Mouse (Mus musculus) stomach, embryonic 15.5 days (tissue): ENCODE measurements around the gene Ubac2. TPM values are rescaled to one million over a fixed set of nuclear protein-coding genes. Genes with fewer than 3 reads are reported as not detected.

Experiments used
- ATAC-seq: fragments of 200-750 bp; cut with Nextera tagmentation; 2 replicates; pipeline ENCODE4 v1.8.0; 2017; ENCODE audit warnings: low read depth, moderate number of reproducible peaks, moderate TSS enrichment; ENCODE audit not compliant: insufficient read depth, low FRiP score
- H3K27ac ChIP-seq: fragments of 300-500 bp; sonication (generic); 2 replicates; pipeline ENCODE4 v1.5.1; 2015; ENCODE audit warnings: mild to moderate bottlenecking, inconsistent platforms
- H3K27me3 ChIP-seq: fragments of 300-500 bp; sonication (generic); replicated peaks from 2 replicates; pipeline ENCODE4 v1.6.1; 2015; ENCODE audit warnings: inconsistent platforms
- H3K36me3 ChIP-seq: fragments of 300-500 bp; sonication (generic); 2 replicates; pipeline ENCODE4 v1.6.1; 2015; ENCODE audit warnings: inconsistent platforms
- H3K4me1 ChIP-seq: fragments of 300-500 bp; sonication (generic); 2 replicates; pipeline ENCODE4 v1.6.1; 2015; ENCODE audit warnings: inconsistent platforms
- H3K4me2 ChIP-seq: fragments of 300-500 bp; sonication (generic); 2 replicates; pipeline ENCODE4 v1.6.1; 2015; ENCODE audit warnings: mild to moderate bottlenecking, inconsistent platforms
- H3K4me3 ChIP-seq: fragments of 300-500 bp; sonication (generic); replicated peaks from 2 replicates; pipeline ENCODE4 v1.5.1; 2015; ENCODE audit warnings: inconsistent platforms
- H3K9ac ChIP-seq: fragments of 300-500 bp; sonication (generic); 2 replicates; pipeline ENCODE4 v1.6.1; 2015; ENCODE audit warnings: inconsistent platforms
- H3K9me3 ChIP-seq: fragments of 300-500 bp; sonication (generic); 2 replicates; pipeline ENCODE4 v1.6.1; 2016; ENCODE audit warnings: inconsistent platforms
- WGBS: fragments of 180-500 bp; shearing (Covaris S2); methylation state at CpG from one replicate; pipeline ENCODE4 v1.1.7; 2015; 5-methylcytosine and 5-hydroxymethylcytosine counted together
- polyA plus RNA-seq: library from polyadenylated mRNA; unstranded; fragments of >200 nt; fragmentation: Nextera tagmentation; extraction: Ambion mirVana; gene quantifications from 2 replicates; pipeline ENCODE4 v1.2.1, GENCODE M21; 2015

The Ubac2 gene
- polyA plus RNA-seq, 1 experiment from 2014 or later, result 61.6 TPM

DNA sequence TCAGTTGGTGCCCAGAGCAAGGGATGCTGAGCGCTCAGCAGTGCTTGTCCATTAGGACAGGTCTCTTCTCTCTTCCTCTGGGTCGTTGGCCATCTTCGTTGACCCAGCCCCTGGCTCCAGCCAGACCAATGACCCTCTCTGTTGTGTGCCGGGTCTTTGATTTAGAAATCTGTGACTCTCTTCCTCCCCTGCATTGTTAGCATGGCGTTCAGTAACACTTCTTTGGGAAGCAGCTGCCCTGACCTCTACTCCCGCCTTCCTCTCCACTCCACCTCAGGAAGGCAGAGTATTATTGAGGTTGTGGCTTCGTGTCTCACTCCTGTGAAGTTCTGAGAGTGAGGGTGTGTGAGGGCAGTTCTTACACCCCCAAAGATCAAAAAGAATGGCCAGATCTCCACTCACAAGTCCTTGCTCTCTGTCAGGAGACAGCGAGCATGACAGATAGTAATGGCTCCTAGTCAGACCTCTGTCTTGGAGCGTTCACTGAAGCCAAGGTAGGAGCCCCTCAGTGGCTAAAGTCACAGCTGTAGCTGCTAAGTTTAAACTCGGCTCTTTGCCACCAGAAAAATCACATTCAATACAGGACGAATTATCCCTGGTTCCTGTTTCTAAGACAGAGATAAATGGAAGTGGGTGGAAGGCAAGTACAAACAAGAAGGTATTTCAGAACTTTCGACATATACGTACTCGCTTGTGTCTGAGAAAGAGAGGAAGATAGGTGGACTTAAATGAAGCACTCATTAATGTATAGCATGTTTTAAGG lies 83.9 kb downstream of the Ubac2 start:
- no peaks in the 10 kb centered on the region for H3K9me3 ChIP-seq
- no peak overlapping the region for H3K4me3 ChIP-seq
- no peak overlapping the region for H3K4me2 ChIP-seq
- H3K27me3 ChIP-seq, result no peaks in the 10 kb centered on the region
- peaks cover 24% of the 10 kb centered on the region for H3K4me1 ChIP-seq
- H3K36me3 ChIP-seq, result no peaks in the 10 kb centered on the region
- no peak overlapping the region for H3K9ac ChIP-seq
- H3K27ac ChIP-seq, result peak overlapping the region; percentile 52
- no peak for ATAC-seq
- WGBS, result 56% methylated on average over 14 of the region's 14 CpGs

GRCm38 (mm10) chr14:121963251-121963941 lies 85.0 kb downstream of the Ubac2 start:
- Histone ChIP-seq H3K36me3 (no peaks in the 10 kb centered on the region), H3K4me1 (peaks cover 24% of the 10 kb centered on the region), H3K4me3 (peak overlapping the region; percentile 5), H3K9ac (no peak overlapping the region), H3K9me3 (no peaks in the 10 kb centered on the region), H3K4me2 (peak overlapping the region; percentile 31), H3K27ac (peak overlapping the region; percentile 42), H3K27me3 (no peaks in the 10 kb centered on the region)
- WGBS, result 51% methylated on average over 9 of the region's 9 CpGs
- ATAC-seq, result 0 out of 2 replicates have a peak, but pooled peaks have one; percentile 24

DNA sequence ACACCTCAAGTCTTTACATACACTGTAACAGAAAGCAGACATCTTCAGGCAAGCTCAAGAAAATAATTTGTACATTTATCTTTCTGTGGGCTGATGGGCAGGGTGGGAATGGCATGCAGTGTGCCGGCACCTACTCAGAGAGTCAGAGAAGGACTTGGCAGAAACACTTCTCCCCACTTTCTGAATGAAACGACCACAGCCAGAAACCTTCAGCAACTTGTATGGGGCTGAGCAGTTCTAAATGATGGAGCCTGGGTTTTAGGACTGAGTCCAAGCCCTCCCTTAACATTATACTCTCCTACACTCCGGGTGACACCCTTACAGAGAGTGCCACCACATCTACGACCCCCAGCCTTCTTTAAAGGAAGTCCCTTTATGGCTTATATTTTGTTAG lies 85.5 kb downstream of the Ubac2 start:
- no peak for ATAC-seq
- Histone ChIP-seq H3K27me3 (no peaks in the 10 kb centered on the region), H3K4me2 (peak overlapping the region; percentile 31), H3K9ac (no peak overlapping the region), H3K4me1 (peaks cover 24% of the 10 kb centered on the region), H3K36me3 (no peaks in the 10 kb centered on the region), H3K27ac (peak overlapping the region; percentile 42), H3K9me3 (no peaks in the 10 kb centered on the region), H3K4me3 (peak overlapping the region; percentile 5)
- 30% methylated on average over 4 of the region's 4 CpGs for WGBS

- H3K4me3 ChIP-seq, result peak within 1 kb of the TSS; percentile 5
- ATAC-seq, result no peak
- peak within 1 kb of the TSS; percentile 42; the same call in 1 of the 2 replicates for H3K27ac ChIP-seq
- peaks cover 24% of the 10 kb centered on the region for H3K4me1 ChIP-seq
- no peak within 1 kb of the TSS for H3K9ac ChIP-seq
- H3K27me3 ChIP-seq, result no peaks in the 10 kb centered on the region
- 33% methylated on average over 6 of the region's 6 CpGs for WGBS
- no peaks in the 10 kb centered on the region for H3K36me3 ChIP-seq
- peak within 1 kb of the TSS; percentile 31 for H3K4me2 ChIP-seq
- no peaks in the 10 kb centered on the region for H3K9me3 ChIP-seq
Observed at GRCm38 (mm10) chr14:121964990-121965389, 86.6 kb downstream of the Ubac2 start, which contains the start of gene Gpr183. Gene Gpr183 (minus strand): TSS chr14:121965195.

- no peak overlapping the region for H3K27ac ChIP-seq
- H3K36me3 ChIP-seq, result no peaks in the 10 kb centered on the region
- H3K27me3 ChIP-seq, result no peaks in the 10 kb centered on the region
- H3K4me2 ChIP-seq, result no peak overlapping the region
- no peak overlapping the region for H3K4me3 ChIP-seq
- no peak for ATAC-seq
- WGBS, result 75% methylated on average over 4 of the region's 4 CpGs
- H3K9me3 ChIP-seq, result no peaks in the 10 kb centered on the region
- no peak overlapping the region for H3K9ac ChIP-seq
- H3K4me1 ChIP-seq, result peaks cover 24% of the 10 kb centered on the region
Observed at GRCm38 (mm10) chr14:121965461-121965860, 87.0 kb downstream of the Ubac2 start.

GRCm38 (mm10) chr14:121967095-121967494 lies 88.7 kb downstream of the Ubac2 start:
- H3K4me1 ChIP-seq, result peaks cover 11% of the 10 kb centered on the region; the same call in 1 of the 2 replicates
- 56% methylated on average over 4 of the region's 4 CpGs for WGBS

DNA sequence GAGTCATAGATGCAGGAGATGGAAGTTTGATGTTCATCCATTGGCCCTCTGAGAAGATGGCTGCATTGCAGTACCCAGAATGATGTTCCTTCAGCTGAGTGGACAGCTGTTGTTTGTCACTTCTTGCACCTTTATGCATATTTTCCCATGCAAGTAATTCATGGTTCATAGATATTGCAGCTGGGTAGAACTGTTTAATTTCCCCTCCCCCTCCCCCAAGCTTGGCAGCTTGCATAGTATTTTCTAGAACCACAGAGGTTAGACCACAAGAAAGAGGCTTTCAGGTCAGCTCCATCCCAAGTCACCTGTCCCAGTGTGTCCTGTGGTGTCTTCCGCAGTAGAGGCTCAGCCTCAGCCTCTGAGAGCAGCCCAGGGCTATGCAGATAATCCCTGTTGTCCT lies 92.0 kb downstream of the Ubac2 start:
- no peak for ATAC-seq
- Histone ChIP-seq H3K4me2 (no peak overlapping the region), H3K4me3 (no peak overlapping the region), H3K27me3 (no peaks in the 10 kb centered on the region), H3K4me1 (no peaks in the 10 kb centered on the region), H3K27ac (no peak overlapping the region), H3K9ac (no peak overlapping the region), H3K36me3 (no peaks in the 10 kb centered on the region), H3K9me3 (no peaks in the 10 kb centered on the region)
- 93% methylated on average over 1 of the region's 1 CpGs for WGBS

More at GRCm38 (mm10) chr14:121967095-121967494, 88.7 kb downstream of the Ubac2 start:
- ATAC-seq, result peak; percentile 74
- H3K27me3 ChIP-seq, result no peaks in the 10 kb centered on the region
- no peak overlapping the region for H3K4me2 ChIP-seq
- H3K36me3 ChIP-seq, result no peaks in the 10 kb centered on the region
- no peak overlapping the region for H3K27ac ChIP-seq
- H3K9ac ChIP-seq, result no peak overlapping the region
- H3K9me3 ChIP-seq, result no peaks in the 10 kb centered on the region
- H3K4me3 ChIP-seq, result no peak overlapping the region

GRCm38 (mm10) chr14:121973114-121973513 lies 94.7 kb downstream of the Ubac2 start:
- Histone ChIP-seq H3K9ac (no peak overlapping the region), H3K27me3 (no peaks in the 10 kb centered on the region), H3K9me3 (no peaks in the 10 kb centered on the region), H3K4me1 (no peaks in the 10 kb centered on the region), H3K4me3 (no peak overlapping the region), H3K36me3 (0 out of 2 replicates have a peak, but pooled peaks cover 4% of the 10 kb centered on the region), H3K27ac (no peak overlapping the region), H3K4me2 (no peak overlapping the region)
- WGBS, result 86% methylated on average over 10 of the region's 10 CpGs
- no peak for ATAC-seq

DNA sequence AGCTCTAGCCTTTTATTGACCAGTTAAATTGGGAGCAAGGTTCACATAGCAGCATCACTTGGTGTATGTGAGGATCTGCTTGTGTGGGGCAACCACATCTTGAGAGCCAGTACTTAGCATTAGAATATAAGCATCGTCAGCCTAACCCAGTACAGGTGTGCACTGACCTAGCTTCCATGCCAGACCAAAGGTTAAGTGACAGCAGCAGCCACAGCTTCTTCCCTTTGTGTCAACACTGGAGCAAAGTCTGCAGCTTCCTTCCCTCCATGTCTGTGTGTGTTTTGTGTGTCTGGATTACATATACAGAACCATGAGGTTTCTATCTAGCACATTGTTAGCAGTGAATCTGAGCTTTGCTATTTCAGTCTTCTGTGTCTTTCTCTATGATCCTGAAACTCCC lies 103.1 kb downstream of the Ubac2 start:
- Histone ChIP-seq H3K4me1 (peaks cover 3% of the 10 kb centered on the region; the same call in 1 of the 2 replicates), H3K9ac (no peak overlapping the region), H3K27me3 (no peaks in the 10 kb centered on the region), H3K36me3 (0 out of 2 replicates have a peak, but pooled peaks cover under 1% of the 10 kb centered on the region), H3K27ac (no peak overlapping the region), H3K9me3 (no peaks in the 10 kb centered on the region), H3K4me2 (no peak overlapping the region), H3K4me3 (no peak overlapping the region)
- WGBS, result 86% methylated on average over 1 of the region's 1 CpGs
- no peak for ATAC-seq

DNA sequence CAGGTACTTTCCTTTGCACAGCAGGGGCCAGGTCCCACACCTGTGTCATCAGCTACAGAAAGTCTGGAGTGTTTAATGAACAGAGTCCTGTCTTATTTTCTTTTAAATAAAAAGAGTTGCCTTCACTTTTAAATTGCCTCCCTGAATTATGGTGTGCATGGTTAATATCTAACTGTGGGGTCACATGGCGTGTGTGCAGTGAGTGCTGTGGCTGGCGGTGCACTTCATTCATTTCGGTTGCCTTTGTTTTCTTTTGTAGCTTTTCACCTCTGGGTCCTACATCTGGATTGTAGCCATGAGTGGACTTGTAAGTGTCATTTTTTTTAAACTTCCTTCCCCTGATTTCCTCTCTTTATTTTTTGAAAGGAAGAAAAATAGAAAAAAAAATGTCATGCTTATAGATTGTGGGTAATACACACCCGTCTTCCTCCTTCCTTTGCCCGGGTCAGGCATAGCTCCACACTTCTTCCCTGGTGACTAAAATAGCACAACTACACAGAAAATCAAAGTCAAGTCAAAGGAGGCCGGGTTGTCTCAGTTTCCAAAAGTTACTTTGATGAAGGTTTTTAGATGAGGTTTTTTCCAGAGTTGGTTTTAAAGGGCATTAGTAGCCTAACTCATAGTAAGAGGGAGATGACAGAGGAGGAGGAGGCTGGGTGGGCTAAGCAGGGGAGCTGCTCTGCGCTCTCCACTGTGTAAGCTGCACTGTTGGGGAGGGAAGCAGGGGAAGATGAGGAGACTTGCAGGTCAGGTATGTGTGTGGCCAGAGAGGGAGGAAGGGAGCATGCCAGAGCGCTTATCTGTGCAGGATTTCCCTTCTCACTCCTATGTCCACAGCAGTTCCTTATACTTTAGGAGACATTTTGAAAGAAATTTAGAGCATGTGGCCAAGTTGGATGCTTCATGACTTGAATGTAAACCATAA lies 104.9 kb downstream of the Ubac2 start:
- no peak; the same call in 1 of the 2 replicates for ATAC-seq
- H3K4me2 ChIP-seq, result no peak overlapping the region
- WGBS, result 38% methylated on average over 8 of the region's 8 CpGs

DNA sequence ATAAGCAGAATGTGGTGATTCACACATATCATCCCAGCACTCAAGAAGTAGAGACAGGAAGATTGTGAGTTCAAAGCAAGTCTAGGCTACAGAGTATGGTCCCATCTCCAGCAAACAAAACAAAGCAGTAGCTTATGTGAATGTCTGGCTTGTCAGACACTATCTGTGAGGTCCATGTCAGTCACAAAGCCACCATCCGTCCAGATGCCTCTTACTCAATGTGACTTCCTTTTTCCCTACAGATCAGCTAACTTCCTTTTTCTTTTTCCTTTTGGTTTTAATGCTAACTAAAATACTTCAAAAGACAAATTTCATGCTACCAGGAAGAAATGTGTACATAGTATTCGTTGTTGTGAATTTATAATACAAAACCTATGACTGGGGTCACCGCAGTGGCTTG lies 107.1 kb downstream of the Ubac2 start:
- Histone ChIP-seq H3K4me2 (no peak overlapping the region), H3K9ac (no peak overlapping the region), H3K27me3 (no peaks in the 10 kb centered on the region), H3K36me3 (no peaks in the 10 kb centered on the region), H3K4me3 (no peak overlapping the region), H3K27ac (no peak overlapping the region; the same call in 1 of the 2 replicates), H3K9me3 (no peaks in the 10 kb centered on the region), H3K4me1 (peaks cover 3% of the 10 kb centered on the region; the same call in 1 of the 2 replicates)
- 72% methylated on average over 3 of the region's 3 CpGs for WGBS
- no peak for ATAC-seq

More for the DNA sequence above, 104.9 kb downstream of the Ubac2 start:
- Histone ChIP-seq H3K9ac (no peak overlapping the region), H3K4me3 (no peak overlapping the region), H3K27me3 (no peaks in the 10 kb centered on the region), H3K4me1 (peaks cover 3% of the 10 kb centered on the region; the same call in 1 of the 2 replicates), H3K27ac (peak overlapping the region; percentile 49), H3K36me3 (no peaks in the 10 kb centered on the region), H3K9me3 (no peaks in the 10 kb centered on the region)
